Mouse (Mus musculus) c-Kit-positive CD71-positive TER-119-positive erythroid progenitor cells, embryonic 14.5 days (primary cell): ENCODE measurements around the gene Stard5.

Source experiments
- DNase-seq: peaks from one replicate; pipeline ENCODE4 v3.0.0-alpha.2; 2013; ENCODE audit warnings: low spot score

The Stard5 gene

GRCm38 (mm10) chr7:83633856-83634255 is 2.1 kb downstream of the Stard5 start:
- no peak for DNase-seq

GRCm38 (mm10) chr7:83635726-83636125 is 4.0 kb downstream of the Stard5 start:
- DNase-seq, result no peak

GRCm38 (mm10) chr7:83636425-83636824 is 4.7 kb downstream of the Stard5 start:
- no peak for DNase-seq

DNA sequence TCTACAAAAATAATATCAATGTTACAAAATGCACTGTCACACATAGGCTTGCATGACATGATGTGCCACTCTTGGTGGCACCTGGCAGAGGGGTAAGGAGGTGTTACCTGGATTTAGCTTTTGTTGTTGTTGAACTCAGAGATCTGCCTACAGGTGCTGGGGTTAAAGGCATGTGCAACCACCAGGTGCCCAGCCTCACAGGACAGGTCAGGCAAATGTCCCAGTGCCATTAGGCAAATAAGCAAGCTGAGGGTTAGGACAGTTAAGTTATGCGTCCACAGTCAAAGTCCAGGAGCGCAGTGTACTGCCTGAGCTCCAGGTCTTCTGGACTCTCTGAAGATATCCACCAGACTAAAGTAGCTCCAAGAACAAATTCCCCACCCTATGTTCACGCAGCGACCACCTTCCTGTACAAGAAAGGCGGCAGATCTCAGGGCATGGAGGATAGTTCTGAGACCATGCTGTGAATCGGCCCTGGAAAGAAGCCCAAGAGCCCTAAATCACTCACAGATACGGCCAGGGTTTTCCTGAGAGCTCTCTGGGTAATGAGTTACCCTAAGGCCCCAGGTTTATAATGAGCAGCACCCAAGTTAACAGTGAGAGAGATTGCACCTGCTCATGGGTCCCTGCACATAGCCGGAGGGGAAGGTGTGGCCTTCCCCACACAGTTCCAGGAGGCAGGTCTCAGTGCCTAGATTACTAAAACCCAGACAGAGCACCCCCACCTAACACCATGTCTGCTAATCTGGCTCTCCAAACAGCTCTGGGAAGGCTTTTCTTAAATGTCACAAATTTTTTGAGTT is 6.2 kb downstream of the Stard5 start:
- DNase-seq, result no peak

DNA sequence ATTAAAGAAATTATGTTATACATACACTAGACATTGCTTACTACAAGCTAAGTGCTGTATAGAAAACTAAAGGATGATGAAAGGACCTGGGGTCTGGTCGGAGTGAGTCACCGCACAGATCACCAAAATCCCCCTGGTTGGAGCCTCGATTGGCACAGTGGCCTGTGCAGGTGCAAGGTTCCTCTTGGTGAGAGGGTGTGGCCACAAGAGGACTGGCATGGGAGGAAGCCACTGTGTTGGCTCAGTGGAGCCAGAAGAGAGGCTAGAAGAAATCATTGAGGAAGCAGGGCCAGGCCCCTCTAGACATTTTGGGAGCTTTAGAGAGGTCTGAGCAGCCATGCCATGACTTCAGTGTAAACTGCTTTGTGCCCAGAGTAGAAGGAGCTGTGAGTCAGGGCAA is 7.3 kb downstream of the Stard5 start:
- no peak for DNase-seq

DNA sequence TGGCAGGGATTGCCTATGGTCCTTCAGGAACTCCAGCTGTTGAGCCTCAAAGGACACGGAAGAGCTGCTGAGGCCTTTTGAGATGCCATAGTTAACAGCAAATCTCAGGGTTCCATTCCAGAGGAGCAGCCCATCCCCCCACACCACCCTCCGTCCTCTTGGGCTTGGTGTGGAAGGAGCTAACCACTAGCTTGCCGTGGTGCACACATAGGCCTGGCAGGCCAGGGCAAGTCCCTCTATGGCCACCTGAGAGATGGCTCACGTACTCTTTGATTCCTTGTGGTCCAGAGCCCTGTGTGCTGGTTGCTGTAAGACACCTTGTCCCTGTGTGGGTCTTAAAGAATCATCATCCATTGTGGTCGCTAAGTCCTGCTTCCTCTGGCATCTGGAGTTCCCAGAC is 8.8 kb downstream of the Stard5 start:
- DNase-seq, result no peak

DNA sequence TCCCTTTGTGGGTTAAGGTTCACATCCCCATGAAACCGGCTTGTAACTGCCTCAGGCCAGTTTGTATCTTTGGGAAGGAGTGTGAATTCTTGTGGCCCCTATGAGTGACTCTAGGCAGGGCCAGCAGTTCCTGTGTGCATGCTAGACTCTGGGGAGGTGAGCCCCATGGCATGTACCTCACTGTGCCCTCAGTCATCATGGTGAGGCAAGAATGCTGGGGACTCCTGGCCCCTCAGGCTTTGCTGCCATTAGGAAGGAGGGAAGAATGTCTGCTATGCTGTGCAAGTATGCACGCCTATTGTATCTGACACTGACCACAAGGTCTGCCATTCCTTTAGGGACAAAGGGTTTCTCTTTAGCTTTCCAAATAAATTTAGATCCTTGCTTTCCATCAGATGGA is 9.4 kb downstream of the Stard5 start:
- DNase-seq, result no peak

DNA sequence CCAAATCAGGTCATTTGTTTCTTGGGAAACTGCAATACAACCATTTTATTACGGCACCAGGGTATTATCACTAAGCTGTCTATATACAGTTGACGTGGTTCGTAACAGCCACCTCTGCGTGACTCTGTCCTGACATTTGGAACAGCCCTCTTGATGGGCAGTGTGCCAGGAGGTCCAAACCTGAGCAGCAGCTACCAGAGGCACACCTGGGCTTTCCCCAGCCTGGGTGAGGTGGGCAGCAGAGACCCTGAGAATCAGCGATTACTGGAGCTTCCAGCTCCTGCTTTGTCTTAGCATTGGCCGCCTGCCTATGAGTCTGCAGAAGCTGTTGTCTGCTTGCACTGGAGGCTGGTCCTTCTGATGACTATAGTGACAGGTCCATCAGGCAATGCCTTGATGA is 11.8 kb downstream of the Stard5 start:
- no peak for DNase-seq

DNA sequence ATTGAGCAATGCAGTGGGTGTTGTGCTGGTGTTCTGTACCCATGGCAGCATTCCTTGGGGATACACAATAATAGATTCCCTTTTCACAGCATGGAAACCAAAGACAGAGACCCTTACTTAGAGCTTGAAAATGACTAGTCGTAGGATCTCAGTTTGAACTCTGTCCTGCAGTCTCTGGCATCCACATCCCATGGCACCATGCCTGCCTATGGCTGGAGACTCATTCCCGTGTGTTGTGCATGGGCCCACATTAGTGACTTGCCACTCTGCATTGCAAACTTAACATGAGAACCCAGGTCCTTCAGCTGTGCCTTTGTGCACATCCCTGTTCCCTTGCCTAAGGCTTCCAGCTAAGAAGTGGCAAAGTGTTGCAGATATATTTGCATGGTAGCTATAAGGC is 13.0 kb downstream of the Stard5 start:
- DNase-seq, result no peak

DNA sequence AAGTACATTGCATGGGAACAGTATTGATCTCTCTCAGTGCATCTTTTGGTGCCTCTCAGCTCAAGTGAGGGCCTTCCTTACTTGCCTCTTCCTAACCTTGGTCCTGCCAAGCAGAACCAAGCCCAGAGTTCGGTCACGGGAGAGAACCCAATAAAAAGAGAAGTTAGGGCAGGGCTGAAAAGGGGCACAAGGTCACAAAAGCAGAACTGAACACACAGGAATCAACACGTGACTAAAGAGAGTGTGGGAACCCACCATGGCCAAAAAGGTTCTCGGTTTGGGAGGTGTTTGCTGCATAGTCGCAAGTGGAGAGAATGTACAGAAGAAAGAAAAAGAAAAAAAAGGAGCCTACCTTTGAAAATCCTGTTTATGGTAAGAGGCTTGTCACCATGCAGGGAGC is 13.7 kb downstream of the Stard5 start:
- no peak for DNase-seq

GRCm38 (mm10) chr7:83648807-83649206 is 17.0 kb downstream of the Stard5 start:
- DNase-seq, result no peak

- DNase-seq, result no peak
These were observed 18.9 kb downstream of the Stard5 start for GRCm38 (mm10) chr7:83650638-83651037.

DNA sequence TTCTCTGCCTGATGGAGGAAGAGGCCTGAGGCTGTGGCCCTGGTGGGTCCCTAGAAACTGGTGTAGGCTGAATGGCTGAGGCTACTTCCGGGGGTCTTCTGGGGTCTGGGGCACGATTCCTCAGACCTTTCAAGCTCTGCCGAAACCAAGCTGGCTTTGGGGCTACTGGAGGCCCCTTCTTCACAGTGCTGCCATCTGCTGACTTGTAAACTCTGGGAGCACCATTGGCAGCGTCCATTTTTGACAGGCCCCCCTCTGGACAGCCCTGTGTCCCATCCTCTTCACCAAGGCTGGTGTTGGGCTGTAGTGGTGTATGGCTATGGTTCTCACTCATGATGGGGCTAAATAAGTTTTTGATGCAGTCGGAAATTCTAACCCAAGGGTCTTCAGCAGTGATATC is 20.7 kb downstream of the Stard5 start:
- DNase-seq, result no peak

- DNase-seq, result no peak
These were observed 21.9 kb downstream of the Stard5 start for GRCm38 (mm10) chr7:83653605-83654051.

DNA sequence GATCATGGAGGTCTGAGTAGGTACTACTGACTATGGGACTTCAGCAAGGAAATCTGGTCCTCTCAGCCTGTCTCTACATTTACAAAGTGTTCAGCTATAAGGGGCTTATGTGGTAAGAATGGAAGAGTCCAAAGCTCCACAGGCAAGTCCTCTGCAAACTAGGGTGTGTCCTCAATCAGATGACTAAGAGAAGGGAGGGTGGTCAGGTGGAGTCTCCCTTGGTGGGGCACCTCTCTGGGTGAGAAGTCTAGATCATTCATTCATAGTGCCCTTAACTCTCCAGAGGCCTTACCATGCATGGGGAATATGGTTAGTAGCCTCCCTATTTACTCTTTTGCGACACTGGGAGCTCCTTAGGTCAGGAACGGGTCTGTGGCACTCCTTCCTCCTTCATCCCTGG is 22.4 kb downstream of the Stard5 start:
- DNase-seq, result no peak

DNA sequence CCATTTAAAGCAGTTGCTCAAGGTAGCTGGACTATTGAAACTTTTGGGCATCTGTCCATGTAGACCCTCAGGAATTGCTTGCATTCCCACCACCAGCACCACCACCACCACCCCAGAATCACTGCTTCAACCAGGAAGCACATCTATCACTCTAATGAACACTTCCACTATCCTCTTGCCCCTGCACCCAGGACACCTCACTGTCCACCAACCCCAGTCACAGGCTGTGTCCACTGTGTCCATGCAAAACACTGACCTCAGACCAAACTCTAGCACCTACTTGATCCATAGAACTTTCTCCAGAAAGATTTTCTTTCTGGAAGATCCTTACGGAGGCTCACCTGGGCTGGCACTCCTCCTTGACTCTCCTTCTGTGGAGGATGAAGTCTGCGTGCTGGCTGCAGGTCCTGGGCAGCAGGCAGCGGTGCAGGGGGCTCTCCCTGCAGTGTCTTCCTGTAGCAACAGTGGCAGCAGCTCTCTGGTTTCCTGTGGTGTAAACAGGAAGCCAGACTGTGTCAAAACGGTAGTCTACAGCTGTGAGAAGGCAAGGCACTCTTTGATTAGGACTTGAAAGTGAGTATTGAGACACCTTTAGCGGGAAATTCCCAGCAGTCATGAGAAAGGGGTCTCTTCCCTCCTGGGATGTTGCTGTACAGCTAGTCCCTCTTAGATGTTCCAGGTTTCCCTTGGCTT is 23.3 kb downstream of the Stard5 start:
- DNase-seq, result no peak

- DNase-seq, result no peak
These were observed 27.0 kb downstream of the Stard5 start for GRCm38 (mm10) chr7:83658716-83659115.

- no peak for DNase-seq
These were observed 27.7 kb downstream of the Stard5 start for GRCm38 (mm10) chr7:83659159-83660065.

DNA sequence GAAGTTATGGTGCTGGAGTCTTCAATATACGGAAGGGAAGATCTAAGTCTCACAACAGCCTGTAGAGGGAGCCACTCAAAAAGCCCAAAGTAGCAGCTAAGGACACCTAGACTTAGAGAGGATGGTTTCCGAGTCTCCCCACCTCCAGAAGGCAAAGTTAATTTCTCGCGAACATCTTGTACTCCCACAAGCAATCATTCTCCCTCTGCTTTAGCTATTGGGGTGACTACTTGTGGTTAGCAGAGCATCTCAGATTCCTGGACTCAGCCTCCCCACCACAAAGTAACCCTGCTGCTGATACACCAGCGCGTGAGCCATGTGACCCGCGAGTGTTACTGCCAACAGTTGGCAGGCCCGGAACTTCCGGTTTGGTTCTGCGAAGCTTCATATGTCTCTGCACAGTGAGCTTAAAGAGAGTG is 28.5 kb downstream of the Stard5 start:
- no peak for DNase-seq

DNA sequence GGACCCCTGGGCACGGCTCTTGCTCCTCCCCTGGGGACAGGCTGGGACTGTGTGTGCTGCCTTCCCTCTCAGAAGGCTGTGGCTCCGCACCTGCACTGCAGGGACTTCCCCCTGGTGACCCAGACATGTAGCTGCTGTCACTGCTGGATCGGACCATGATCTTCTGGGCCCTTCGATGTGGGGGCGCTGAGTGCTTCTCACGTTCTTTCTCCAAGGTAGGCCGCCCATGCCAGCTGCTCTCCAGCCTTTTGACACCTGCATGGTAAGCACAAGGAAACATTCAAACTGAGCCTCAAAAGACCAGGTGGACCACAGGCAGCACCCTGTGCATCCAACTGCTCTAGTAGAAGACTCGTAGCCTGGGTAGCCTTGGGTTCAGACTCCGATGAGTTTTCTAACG is 29.3 kb downstream of the Stard5 start:
- no peak for DNase-seq

DNA sequence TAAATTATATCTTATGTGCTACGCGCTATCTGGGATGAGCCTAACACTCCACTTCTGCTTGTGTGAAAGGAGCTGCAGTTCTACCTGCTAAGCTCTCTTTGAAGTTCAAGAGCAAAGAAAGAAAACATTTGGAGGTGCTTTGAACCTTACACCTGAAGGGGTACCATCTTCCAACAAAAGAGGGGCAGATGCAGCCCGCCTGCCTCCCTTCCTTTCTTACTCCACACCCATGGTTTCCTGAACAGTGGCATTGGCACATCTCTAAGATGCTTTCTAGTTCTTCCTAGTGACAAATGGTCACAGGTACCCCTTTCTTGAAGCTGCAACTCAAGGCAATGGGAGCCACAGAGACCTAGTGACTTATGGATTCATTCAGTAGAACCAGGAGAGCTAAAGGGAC is 30.0 kb downstream of the Stard5 start:
- DNase-seq, result no peak

DNA sequence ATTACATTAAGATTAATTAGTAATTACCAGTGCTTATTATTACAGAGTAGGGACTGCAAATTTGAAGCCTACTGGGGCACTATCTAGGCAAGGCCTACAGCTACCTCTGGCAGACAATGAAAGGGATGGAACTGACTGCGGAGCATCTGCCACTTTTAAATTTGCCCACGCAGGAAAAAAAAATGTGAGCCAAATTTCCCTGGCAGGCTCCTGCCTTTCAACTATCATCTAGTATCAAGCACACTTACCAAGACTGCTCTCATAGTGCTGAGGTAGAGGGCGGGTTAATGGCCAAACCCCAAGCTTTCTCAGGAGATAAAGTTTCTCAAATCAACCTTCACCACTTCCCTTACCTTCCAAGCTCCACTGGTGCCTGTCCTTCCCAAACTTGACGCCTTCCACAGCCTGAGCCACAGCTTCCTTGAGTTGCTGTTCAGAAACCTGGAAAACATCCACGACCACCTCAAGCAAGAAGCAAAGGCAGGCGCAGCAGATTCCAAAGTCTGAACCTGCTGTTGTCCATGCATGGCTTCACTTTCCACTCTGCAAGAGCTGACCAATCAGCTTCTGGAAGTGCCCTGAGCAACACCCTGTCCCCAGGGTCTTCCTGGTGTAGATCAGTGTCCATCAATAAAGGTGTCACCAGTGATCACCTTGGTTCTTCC is 31.1 kb downstream of the Stard5 start:
- DNase-seq, result no peak
